Mouse (Mus musculus): Measurements from ENCODE around the gene Rce1. TPM values are rescaled to one million over a fixed set of nuclear protein-coding genes. Genes with fewer than 3 reads are reported as not detected.

The Rce1 gene
- polyA plus RNA-seq, 1 experiment from 2014 or later = 48.5 TPM

DNA sequence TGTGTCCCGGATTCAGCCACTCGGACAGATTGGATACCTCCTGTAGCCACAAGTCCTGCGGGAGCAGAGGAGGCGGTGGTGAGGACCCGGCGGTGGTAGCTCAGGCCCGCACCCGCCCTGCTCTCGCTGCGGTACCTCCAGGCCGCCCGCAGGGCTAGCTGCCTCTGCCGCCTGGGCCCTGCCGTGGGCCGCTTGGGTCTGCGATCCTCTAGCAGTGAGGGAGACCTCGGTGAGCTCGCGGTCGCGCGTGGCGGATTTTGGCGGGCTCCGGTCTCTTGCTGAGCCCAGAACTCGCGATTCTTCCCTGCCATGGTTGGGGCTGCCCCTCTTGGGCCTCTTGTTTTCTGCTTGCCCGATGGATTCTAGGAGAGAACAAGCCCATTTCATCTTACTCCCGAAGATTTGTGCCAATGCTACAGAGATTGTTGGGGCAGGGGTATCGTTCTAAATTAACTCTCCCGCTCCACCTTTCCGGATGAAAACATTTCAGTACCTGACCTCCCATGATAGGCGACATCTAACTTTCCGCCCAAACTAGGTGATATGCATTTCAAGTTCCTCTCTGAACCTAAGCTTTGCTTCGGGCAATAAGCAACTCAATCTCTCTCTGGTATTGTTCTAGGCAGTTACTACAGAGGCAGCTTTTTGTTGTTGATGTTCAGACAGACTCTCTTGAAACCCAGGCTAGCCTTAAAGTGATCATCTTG lies 541 bp upstream of the Rce1 start:
- H3K4me3 ChIP-seq (replicated peaks; ENCODE audit: low read depth, low read length) = peak overlapping the region; percentile 81
- no peaks in the 10 kb centered on the region for H3K27me3 ChIP-seq (ENCODE audit: control insufficient read depth, insufficient read depth, low read length)
- peak overlapping the region; percentile 85 for H3K9ac ChIP-seq (replicated peaks; ENCODE audit: low read length)
- ATAC-seq (ENCODE audit: low FRiP score, low TSS enrichment) (peak; percentile 57), DNase-seq (no peak)
- H3K9me3 ChIP-seq (ENCODE audit: control insufficient read depth, low read length) = no peaks in the 10 kb centered on the region
- H3K36me3 ChIP-seq (ENCODE audit: control insufficient read depth, insufficient read depth, low read length) = peaks cover 31% of the 10 kb centered on the region
- peaks cover 13% of the 10 kb centered on the region for H3K4me1 ChIP-seq (ENCODE audit: control insufficient read depth, insufficient read depth, low read length)
- peak overlapping the region; percentile 95 for H3K4me2 ChIP-seq (ENCODE audit: low read length)
- 2% methylated on average over 35 of the region's 35 CpGs for WGBS
- H3K27ac ChIP-seq (replicated peaks; ENCODE audit: low read depth, low read length) = peak overlapping the region; percentile 91

DNA sequence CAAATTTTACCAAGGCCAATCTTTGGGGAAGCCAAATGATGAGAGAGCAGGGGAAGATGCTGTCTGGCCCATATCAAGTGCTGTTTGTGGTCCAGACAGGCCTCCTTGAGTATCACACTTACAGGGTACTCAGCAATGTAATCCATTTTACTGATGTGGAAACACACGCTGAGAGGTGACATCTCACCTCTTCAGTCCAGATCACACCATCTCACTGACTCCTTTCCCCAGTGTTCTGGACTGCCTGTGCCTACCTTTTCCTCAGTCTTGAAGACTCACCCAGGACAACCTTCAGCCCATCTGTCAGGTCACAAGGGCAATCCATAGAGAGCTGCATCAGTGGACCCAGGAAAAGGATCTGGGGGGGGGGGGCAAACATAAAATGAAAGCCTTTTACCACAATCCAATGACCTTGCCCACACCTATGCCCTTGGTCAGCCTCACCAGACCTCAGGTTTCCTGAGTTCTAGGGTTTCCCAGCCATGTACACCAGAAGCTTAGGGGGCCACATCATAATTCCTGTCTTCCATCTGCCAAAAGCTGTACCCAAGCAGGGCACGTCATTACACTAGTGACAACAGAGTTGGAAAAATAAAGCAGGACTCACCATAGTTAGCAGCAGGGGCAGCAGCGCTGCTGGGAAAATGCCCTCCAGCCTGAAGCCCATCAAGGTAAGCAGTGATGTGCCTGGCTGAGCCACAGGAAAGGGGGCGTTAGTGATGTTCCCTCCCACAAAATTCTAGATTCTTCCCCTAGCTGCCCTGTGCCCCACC lies 849 bp downstream of the Rce1 start:
- Histone ChIP-seq H3K27ac (replicated peaks; ENCODE audit: low read depth, low read length) (peak overlapping the region; percentile 91; the same call in 1 of the 2 replicates), H3K4me1 (ENCODE audit: control insufficient read depth, insufficient read depth, low read length) (peaks cover 13% of the 10 kb centered on the region), H3K9ac (replicated peaks; ENCODE audit: low read length) (peak overlapping the region; percentile 85), H3K9me3 (ENCODE audit: control insufficient read depth, low read length) (no peaks in the 10 kb centered on the region), H3K27me3 (ENCODE audit: control insufficient read depth, insufficient read depth, low read length) (no peaks in the 10 kb centered on the region), H3K36me3 (ENCODE audit: control insufficient read depth, insufficient read depth, low read length) (peaks cover 38% of the 10 kb centered on the region), H3K4me2 (ENCODE audit: low read length) (peak overlapping the region; percentile 95), H3K4me3 (replicated peaks; ENCODE audit: low read depth, low read length) (peak overlapping the region; percentile 81)
- 30% methylated on average over 4 of the region's 4 CpGs for WGBS
- DNase-seq = no peak
- no peak for ATAC-seq (ENCODE audit: low FRiP score, low TSS enrichment)

DNA sequence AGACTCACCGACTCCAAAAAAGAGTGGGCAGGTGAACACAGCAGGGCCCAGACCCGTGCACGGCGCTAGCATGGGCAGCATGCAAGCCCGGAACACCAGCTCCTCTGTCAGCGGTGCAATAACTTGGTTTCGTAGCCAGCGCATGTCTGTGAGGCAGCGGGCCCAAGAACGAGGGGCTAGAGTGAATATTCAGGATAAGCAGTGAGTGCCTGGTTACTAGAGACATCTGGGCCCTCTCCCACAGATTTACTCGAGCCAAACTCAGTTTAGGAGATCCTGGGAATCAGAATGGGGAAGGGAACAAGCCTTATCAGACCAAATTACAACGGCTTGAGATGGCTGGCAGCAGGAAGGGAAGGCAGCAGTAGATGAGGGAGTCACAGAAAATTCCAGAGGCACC lies 1.4 kb downstream of the Rce1 start:
- Histone ChIP-seq H3K4me3 (replicated peaks; ENCODE audit: low read depth, low read length) (no peak overlapping the region), H3K4me1 (ENCODE audit: control insufficient read depth, insufficient read depth, low read length) (peaks cover 13% of the 10 kb centered on the region), H3K4me2 (ENCODE audit: low read length) (no peak overlapping the region), H3K9me3 (ENCODE audit: control insufficient read depth, low read length) (no peaks in the 10 kb centered on the region), H3K27me3 (ENCODE audit: control insufficient read depth, insufficient read depth, low read length) (no peaks in the 10 kb centered on the region), H3K36me3 (ENCODE audit: control insufficient read depth, insufficient read depth, low read length) (peaks cover 38% of the 10 kb centered on the region), H3K27ac (replicated peaks; ENCODE audit: low read depth, low read length) (no peak overlapping the region), H3K9ac (replicated peaks; ENCODE audit: low read length) (no peak overlapping the region)
- no peak for DNase-seq
- WGBS = 96% methylated on average over 12 of the region's 12 CpGs
- no peak for ATAC-seq (ENCODE audit: low FRiP score, low TSS enrichment)

DNA sequence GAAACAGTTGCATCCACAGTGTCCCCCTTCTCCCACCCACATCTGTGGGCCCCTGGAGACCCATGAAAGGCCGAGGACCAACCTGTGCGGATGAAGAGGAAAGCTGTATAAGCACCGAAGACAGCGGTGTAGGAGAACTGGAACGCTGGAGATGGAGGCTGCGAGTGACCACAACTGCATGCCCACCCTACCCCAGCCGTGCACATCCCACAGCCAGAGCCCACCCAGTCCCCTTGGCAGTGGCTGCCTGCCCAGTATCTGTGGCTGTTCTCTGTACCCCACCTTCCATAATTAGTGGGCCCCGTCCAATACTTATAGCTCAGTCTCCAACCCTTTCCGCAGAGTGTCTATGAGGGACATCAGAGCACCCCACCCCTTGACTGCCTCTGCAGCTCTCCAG lies 2.0 kb downstream of the Rce1 start:
- Histone ChIP-seq H3K4me2 (ENCODE audit: low read length) (no peak overlapping the region), H3K9me3 (ENCODE audit: control insufficient read depth, low read length) (no peaks in the 10 kb centered on the region), H3K36me3 (ENCODE audit: control insufficient read depth, insufficient read depth, low read length) (peaks cover 38% of the 10 kb centered on the region), H3K27me3 (ENCODE audit: control insufficient read depth, insufficient read depth, low read length) (no peaks in the 10 kb centered on the region), H3K4me3 (replicated peaks; ENCODE audit: low read depth, low read length) (no peak overlapping the region), H3K4me1 (ENCODE audit: control insufficient read depth, insufficient read depth, low read length) (peaks cover 13% of the 10 kb centered on the region), H3K9ac (replicated peaks; ENCODE audit: low read length) (no peak overlapping the region), H3K27ac (replicated peaks; ENCODE audit: low read depth, low read length) (no peak overlapping the region)
- WGBS = 96% methylated on average over 9 of the region's 9 CpGs
- ATAC-seq (ENCODE audit: low FRiP score, low TSS enrichment) = no peak
- no peak for DNase-seq

DNA sequence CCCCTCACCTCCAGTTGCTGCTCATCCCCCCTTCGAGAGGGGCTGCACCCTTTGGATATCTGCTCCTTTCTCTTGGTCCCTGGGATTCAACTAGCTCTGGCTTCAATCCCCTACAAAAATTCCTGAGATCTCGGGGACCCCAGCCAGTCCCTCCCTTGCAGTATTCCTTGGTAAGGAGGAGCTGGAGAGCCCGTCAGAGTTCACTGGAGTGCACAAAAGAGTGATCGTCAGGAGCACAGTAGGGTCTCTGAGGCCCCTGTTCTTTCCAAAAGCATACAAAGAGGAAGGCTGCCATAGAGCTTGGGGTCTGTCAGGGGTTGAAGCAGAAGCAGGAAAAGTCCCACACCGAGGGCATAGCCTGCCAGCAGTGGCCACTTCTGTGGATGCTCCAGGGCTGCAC lies 2.7 kb downstream of the Rce1 start:
- Histone ChIP-seq H3K27ac (replicated peaks; ENCODE audit: low read depth, low read length) (no peak overlapping the region), H3K36me3 (ENCODE audit: control insufficient read depth, insufficient read depth, low read length) (peaks cover 38% of the 10 kb centered on the region), H3K4me2 (ENCODE audit: low read length) (no peak overlapping the region), H3K27me3 (ENCODE audit: control insufficient read depth, insufficient read depth, low read length) (no peaks in the 10 kb centered on the region), H3K9ac (replicated peaks; ENCODE audit: low read length) (no peak overlapping the region), H3K4me1 (ENCODE audit: control insufficient read depth, insufficient read depth, low read length) (peaks cover 13% of the 10 kb centered on the region), H3K9me3 (ENCODE audit: control insufficient read depth, low read length) (no peaks in the 10 kb centered on the region), H3K4me3 (replicated peaks; ENCODE audit: low read depth, low read length) (no peak overlapping the region)
- 75% methylated on average over 5 of the region's 5 CpGs for WGBS
- ATAC-seq (ENCODE audit: low FRiP score, low TSS enrichment) = no peak
- no peak for DNase-seq

DNA sequence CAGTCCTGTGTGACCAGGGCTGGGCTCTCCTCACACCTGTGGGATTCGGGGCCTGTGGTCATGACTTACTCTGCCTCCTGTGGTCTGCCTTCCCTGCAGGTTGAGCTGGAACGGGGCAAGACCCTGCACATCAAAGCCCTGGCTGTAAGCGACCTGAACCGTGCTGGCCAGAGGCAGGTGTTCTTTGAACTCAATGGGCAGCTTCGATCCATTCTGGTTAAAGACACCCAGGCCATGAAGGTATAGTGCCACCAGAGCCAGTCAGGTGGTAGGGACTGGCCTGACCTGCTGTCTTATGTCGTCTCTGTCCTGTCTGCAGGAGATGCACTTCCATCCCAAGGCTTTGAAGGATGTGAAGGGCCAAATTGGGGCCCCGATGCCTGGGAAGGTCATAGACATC lies 4.7 kb downstream of the Rce1 start:
- no peak for DNase-seq
- Histone ChIP-seq H3K4me3 (replicated peaks; ENCODE audit: low read depth, low read length) (no peak overlapping the region), H3K27ac (replicated peaks; ENCODE audit: low read depth, low read length) (no peak overlapping the region), H3K27me3 (ENCODE audit: control insufficient read depth, insufficient read depth, low read length) (no peaks in the 10 kb centered on the region), H3K4me2 (ENCODE audit: low read length) (no peak overlapping the region), H3K9ac (replicated peaks; ENCODE audit: low read length) (no peak overlapping the region), H3K4me1 (ENCODE audit: control insufficient read depth, insufficient read depth, low read length) (peaks cover 5% of the 10 kb centered on the region), H3K9me3 (ENCODE audit: control insufficient read depth, low read length) (no peaks in the 10 kb centered on the region), H3K36me3 (ENCODE audit: control insufficient read depth, insufficient read depth, low read length) (peaks cover 38% of the 10 kb centered on the region)
- no peak for ATAC-seq (ENCODE audit: low FRiP score, low TSS enrichment)
- WGBS = 94% methylated on average over 7 of the region's 7 CpGs

DNA sequence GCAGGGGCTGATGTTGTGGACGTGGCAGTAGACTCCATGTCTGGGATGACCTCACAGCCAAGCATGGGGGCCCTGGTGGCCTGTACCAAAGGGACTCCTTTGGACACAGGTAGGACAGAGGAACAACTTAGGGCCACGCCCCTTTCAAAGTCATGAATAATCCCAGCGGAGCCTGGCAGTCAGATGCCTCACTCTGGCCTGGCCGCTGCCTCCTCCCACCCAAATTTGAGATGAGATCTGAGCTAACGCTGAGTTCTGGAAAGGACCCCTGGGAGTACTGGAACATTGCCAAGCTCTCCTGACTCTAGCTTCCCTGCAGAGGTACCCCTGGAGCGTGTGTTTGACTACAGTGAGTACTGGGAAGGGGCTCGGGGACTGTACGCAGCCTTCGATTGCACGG lies 6.0 kb downstream of the Rce1 start:
- H3K4me2 ChIP-seq (ENCODE audit: low read length) = no peak overlapping the region
- ATAC-seq (ENCODE audit: low FRiP score, low TSS enrichment) (no peak), DNase-seq (no peak)
- no peak overlapping the region for H3K27ac ChIP-seq (replicated peaks; ENCODE audit: low read depth, low read length)
- peaks cover under 1% of the 10 kb centered on the region for H3K4me1 ChIP-seq (ENCODE audit: control insufficient read depth, insufficient read depth, low read length)
- no peaks in the 10 kb centered on the region for H3K9me3 ChIP-seq (ENCODE audit: control insufficient read depth, low read length)
- H3K27me3 ChIP-seq (ENCODE audit: control insufficient read depth, insufficient read depth, low read length) = no peaks in the 10 kb centered on the region
- 81% methylated on average over 10 of the region's 10 CpGs for WGBS
- H3K9ac ChIP-seq (replicated peaks; ENCODE audit: low read length) = no peak overlapping the region
- H3K36me3 ChIP-seq (ENCODE audit: control insufficient read depth, insufficient read depth, low read length) = peaks cover 38% of the 10 kb centered on the region
- no peak overlapping the region for H3K4me3 ChIP-seq (replicated peaks; ENCODE audit: low read depth, low read length)

DNA sequence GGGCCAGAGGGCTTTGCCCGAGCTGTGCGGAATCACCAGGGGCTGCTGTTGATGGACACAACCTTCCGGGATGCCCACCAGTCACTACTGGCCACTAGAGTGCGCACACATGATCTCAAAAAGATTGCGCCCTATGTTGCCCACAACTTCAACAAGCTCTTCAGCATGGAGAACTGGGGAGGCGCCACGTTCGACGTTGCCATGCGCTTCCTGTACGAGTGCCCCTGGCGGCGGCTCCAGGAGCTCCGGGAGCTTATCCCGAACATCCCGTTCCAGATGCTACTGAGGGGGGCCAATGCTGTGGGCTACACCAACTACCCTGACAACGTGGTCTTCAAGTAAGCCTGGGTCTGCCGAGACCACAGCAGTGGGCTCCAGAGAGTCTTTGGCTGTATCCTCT lies 7.3 kb downstream of the Rce1 start:
- Histone ChIP-seq H3K4me1 (ENCODE audit: control insufficient read depth, insufficient read depth, low read length) (peaks cover 12% of the 10 kb centered on the region), H3K27me3 (ENCODE audit: control insufficient read depth, insufficient read depth, low read length) (no peaks in the 10 kb centered on the region), H3K9me3 (ENCODE audit: control insufficient read depth, low read length) (no peaks in the 10 kb centered on the region), H3K9ac (replicated peaks; ENCODE audit: low read length) (no peak overlapping the region), H3K27ac (replicated peaks; ENCODE audit: low read depth, low read length) (no peak overlapping the region), H3K4me2 (ENCODE audit: low read length) (no peak overlapping the region), H3K4me3 (replicated peaks; ENCODE audit: low read depth, low read length) (no peak overlapping the region), H3K36me3 (ENCODE audit: control insufficient read depth, insufficient read depth, low read length) (peaks cover 37% of the 10 kb centered on the region)
- 24% methylated on average over 18 of the region's 18 CpGs for WGBS
- DNase-seq (peak; percentile 66), ATAC-seq (ENCODE audit: low FRiP score, low TSS enrichment) (no peak)

DNA sequence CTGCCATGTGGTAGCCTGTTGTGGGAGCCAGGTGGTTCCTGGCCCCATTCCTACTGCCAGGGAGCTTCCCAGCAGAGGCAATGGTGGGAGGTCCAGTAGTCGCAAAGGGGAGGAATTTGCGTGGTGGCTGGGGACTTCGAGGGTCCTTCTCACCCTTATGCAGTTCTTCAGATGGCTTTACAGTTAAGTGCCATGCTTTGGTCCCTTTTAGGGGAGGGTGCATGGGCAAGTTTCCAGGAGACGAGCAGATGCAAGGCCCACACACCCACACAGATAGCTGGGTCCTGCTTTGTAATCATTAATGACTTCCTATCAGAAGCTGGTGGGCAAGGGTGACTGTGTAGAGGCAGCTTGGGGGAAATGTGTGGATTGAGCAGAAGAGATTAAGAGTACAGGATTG lies 8.9 kb downstream of the Rce1 start:
- Histone ChIP-seq H3K9ac (replicated peaks; ENCODE audit: low read length) (no peak overlapping the region), H3K4me1 (ENCODE audit: control insufficient read depth, insufficient read depth, low read length) (peaks cover 12% of the 10 kb centered on the region), H3K4me3 (replicated peaks; ENCODE audit: low read depth, low read length) (peak overlapping the region; percentile 89; the same call in 1 of the 2 replicates), H3K27me3 (ENCODE audit: control insufficient read depth, insufficient read depth, low read length) (no peaks in the 10 kb centered on the region), H3K4me2 (ENCODE audit: low read length) (peak overlapping the region; percentile 83; the same call in 1 of the 2 replicates), H3K9me3 (ENCODE audit: control insufficient read depth, low read length) (no peaks in the 10 kb centered on the region), H3K36me3 (ENCODE audit: control insufficient read depth, insufficient read depth, low read length) (peaks cover 37% of the 10 kb centered on the region), H3K27ac (replicated peaks; ENCODE audit: low read depth, low read length) (no peak overlapping the region)
- WGBS = 51% methylated on average over 4 of the region's 4 CpGs
- DNase-seq (no peak), ATAC-seq (ENCODE audit: low FRiP score, low TSS enrichment) (no peak)
